Mouse (Mus musculus): ENCODE data around the gene Pold2. TPM values are rescaled to one million over a fixed set of nuclear protein-coding genes. Genes with fewer than 3 reads are reported as not detected.
"Not testable (repeated sequence)": the region's sequence is repeated elsewhere in the genome, so short reads cannot be mapped to it uniquely, and the experiment has no call there.

Pold2 gene
- total RNA-seq, 2 experiments from 2014 or later: 44.3 to 50.2 TPM

DNA sequence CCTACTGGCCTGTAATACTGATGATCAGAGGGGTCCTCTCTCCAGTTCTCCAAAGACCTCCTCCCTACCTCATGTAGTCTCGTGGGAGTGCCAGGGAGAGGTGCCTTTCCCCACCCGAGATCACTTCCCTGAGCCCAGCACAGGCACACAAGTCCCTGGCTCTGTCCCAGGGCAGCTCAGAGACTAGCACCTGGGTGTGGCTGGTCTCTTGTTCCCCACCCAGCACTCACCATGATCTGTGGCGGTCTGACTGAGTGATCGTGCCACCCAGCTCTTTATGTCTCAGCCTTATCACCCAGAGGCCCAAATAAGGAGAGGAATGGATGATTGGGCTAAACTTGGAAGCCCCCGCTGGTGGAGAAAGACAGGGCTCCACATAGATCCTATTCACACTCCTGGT lies 20.4 kb upstream of the Pold2 start, which contains the start of gene Myl7:
TSS of gene Myl7 (minus strand) at position 252 of the 400 bp plus-strand sequence.
- no peak for DNase-seq

DNA sequence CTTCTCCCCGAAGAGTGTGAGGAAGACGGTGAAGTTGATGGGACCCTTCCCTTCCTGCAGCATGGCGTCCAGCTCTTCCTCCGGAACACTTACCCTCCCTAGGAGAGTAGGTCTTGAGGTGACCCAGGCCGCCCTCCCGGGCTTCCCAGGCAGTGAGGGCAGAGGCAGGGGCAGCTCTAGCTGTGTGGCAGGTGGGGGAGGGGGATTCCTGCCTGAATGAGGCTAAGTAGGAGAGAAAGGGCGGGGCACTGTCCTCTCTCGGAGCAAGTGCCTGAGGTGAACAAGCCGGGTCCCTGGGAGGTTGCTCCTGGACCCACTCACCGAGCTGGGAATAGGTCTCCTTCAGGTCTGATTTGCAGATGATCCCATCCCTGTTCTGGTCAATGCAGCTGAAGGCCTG lies 19.7 kb upstream of the Pold2 start:
- no peak for DNase-seq

DNA sequence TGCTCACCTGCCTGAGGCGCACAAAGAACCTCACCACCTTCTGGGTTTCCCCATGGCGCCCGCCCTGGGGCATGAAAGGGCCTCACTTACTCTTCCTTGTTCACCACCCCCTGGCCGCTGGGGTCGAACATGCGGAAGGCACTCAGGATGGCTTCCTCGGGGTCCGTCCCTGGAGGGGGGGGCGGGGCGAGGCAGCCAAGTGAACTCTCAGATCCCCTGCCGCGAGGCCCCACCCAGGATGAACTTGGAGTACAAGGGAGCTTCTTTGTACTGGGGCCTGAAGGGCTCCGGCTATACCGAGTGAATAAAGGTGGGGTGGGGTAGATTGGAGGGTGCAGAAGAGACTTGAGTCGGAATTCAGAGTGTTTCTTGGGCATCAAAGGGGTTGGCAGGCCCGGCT lies 19.1 kb upstream of the Pold2 start:
- DNase-seq: no peak

DNA sequence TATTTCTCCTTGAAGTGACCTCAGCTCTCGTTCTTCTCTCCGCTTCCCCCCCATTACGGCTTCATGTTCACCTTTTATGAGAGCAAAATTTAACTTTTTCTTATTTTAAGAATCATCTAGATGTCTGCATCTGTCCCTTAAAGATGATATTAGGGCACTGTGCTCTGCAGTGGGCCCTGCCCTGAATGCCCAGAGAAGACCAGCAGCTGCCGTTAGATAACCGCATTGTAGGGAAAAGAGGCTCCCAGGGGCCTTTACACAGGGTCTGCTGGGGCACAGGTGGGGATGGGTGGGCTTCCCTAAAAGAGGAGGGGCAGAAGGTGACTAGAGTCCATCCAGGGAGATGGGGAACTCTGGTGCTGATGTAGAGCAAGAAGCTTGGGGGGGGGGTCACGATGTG lies 15.7 kb upstream of the Pold2 start:
- DNase-seq: no peak

DNA sequence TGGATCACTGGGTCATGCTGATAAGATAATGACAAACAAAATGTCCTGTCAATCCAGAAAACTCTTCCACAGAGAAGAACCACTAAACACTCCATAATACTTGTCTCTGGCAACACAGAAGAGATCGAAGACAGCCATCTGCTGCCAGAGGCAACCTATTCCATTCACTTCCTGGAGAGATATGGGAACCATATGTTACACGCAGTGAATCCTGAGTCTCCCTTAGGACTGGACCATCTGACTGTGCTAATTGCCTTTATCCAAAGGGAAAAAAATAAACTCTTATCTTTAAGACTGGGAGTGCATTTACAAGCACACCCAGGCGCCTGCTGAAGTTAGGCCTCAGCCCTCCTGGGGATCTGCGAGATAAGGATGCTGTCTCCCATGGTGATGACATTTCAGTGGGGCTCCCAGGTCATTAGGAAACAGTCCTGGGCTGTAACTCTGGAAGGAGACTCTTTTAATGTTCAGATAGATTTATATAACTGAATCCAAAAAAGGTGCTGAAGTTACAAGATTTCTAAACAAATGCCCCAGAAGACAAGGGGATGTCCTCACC lies 14.8 kb upstream of the Pold2 start:
- DNase-seq: no peak

DNA sequence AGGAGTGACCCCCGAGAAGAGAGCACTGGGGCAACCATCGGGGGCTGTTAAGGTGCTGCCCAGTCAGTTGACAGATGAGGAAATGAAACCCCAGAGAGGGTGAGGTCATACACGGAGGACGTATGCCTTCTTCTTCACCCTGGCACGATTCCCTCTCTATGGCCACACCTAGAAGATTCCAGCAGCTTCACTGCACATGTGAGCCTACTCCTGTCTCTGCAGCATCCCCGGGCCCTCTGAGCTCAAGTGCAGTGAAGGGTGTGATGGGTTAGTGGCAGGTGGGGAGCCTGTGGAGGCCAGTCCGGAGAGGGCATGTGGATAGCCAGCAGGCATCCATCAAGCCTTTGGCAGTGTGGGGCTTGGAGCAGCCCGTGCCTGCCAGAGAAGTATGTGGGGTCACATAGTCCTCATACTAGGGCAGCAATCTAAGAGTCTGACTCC lies 14.1 kb upstream of the Pold2 start:
- no peak for DNase-seq

DNA sequence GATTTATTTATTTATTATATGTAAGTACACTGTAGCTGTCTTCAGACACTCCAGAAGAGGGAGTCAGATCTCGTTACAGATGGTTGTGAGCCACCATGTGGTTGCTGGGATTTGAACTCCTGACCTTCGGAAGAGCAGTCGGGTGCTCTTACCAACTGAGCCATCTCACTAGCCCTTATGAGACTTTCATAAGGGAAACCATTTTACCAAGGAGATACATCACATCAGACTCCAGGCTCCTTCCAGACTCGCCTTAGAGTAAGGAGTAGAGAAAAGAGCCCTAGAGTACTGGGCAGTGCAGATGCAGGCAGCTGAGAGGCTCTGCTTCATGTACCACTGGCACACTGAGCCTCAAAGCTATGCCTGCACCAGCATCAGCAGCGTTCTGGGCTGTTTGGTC lies 10.5 kb upstream of the Pold2 start:
- not testable (repeated sequence) for DNase-seq

DNA sequence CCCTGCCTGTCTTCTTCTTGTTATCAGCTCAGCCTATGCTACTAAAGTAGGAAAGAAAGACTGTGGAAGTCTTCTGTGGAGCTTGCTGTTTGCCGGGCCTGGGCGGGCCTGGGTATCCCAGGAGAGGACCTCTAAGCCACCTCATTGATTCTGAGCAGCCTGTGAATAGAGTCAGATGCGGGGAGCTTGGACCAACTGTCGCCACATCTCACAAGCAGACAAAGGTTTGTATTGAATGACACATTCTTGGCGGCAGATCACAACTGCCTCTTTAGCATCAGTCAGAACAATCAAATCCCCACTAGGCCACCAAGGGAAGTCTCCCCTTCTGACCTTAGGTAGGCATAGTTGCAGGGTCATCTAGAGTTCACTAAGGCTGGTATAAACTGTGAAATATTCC lies 9.2 kb upstream of the Pold2 start:
- no peak for DNase-seq

DNA sequence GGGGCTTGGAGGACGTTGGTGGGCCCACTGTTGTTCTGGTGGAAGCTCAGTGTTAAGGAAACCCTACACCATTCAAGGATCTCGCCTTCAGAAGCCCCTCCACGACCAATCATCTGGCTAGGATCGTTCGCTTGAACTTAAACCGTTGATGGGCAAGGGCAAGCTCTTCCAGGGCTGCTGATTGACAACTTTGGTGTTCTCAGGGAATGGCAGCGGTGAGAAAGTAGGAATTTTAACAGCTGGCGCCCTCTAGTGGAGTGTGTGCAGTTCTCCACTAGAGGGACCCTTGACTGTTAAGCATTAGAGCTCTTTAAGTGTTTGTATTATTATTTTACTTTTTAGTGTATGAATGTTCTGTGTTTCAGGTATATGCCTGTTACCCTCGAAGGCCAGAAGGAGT lies 8.1 kb upstream of the Pold2 start:
- DNase-seq: peak; percentile 59 to 76

DNA sequence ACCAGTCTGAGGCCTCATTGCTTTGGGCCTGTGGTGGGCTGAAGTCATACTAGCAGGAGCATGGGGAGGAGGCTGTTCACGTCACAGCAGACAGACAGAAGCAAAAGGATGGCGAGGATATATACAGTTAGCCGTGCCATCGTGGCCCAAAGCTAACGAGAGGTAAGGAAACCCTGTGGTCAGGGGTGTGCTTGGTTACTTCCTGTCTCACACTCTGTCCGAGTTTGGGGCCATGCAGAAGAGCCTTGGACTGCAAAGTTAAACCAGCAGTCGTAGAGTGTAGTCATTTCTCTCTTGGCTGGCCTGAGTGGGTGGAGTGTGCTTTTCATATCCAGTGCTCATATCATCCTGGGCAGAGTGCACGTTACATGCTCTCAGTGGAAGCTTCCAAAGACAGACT lies 4.4 kb upstream of the Pold2 start:
- no peak for DNase-seq

DNA sequence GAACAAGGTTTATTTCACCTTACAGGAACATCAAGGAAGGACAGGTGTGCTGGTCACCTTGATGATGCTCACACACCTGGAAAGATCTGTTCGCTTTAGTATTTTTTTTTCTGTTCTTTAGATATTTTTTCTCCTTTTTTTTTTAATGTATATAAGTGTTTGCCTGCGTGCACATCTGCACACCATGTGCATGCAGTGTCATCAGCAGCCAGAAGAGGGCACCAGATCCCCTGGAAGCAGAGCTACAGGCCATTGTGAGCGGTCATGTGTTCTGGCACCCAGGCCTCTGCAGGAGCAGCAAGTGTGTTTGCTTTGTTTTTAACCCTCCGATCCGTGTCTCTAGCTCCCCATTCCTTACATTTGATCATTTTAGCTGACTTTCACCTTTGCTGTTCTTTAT lies 1.8 kb upstream of the Pold2 start:
- peak; percentile 56 to 72 for DNase-seq

DNA sequence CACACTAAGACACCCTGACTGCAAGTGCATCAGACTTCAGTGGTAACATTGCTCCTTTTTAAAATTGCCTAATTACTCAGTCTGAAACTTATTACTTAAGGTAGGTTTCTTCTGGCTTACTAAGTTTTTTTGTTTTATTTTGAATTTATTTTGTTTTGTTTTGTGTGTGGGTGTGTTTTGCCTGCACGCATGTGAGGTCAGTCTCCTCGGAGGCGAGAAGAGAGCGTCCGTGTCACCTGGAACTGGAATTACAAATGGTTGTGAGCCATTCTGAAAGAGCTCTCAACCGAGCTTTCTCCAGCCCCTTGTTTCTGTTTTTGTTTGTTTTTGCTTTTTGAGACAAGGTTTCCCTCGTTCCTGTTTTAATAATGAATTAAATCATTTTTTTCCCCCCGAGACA lies 569 bp upstream of the Pold2 start:
- no peak for DNase-seq

DNA sequence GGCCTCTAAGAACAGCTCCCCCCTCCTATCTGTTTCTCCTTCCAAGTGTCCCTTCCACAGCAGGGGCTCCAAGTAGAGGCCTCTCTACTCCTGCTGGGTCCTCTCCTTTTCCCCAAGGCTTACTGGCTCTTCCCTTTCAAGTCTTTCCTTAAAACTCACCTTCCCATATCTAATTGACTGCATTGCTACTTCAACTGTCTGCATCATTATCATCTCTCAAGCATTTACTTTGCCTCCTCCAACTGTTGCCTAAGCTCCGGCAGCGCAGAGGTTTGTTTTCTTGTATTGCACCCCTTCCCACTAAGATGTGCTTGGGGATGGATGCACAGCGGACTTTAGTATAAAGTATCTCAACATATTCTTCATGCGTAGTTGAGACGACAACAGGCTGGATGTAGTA lies 671 bp downstream of the Pold2 start:
- no peak for DNase-seq

DNA sequence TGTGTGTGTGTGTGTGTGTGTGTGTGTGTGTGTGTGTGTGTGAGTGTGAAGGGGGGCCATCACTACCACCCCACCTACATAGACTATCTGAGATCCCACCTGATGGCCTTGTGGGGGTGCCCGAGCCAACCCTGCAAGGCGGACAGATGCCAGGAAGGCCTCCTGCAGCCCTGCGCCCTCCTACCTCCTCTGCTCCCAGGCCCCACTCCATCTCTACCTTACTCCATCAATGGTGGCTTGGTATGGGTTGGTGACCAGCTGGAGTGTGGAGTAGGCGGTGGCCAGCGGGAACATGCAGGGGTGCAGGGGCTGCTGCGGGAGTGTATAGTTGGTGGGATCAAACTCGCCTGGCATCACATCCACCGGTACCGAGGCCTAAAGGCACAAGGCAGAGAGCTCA lies 4.9 kb downstream of the Pold2 start:
- DNase-seq: no peak

DNA sequence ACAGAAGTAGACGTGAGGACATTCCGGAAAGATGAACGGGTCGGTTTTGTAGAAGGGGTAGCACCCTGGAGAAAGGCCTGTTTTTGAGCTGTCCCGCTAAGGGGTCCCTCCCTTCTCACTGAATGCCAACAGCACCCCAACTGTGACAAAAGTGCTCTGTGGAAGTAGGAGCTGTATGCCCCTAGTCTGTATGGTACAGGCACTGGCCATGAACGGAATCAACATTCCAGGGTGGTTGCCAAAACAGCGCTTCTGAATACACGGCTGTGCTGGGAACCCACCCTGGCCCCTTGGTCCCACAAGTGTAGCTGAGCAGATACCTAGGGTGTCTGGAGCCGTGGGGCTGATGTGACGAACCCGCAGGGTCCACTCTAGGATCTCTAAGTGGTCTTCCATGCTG lies 5.4 kb downstream of the Pold2 start:
- DNase-seq: no peak

DNA sequence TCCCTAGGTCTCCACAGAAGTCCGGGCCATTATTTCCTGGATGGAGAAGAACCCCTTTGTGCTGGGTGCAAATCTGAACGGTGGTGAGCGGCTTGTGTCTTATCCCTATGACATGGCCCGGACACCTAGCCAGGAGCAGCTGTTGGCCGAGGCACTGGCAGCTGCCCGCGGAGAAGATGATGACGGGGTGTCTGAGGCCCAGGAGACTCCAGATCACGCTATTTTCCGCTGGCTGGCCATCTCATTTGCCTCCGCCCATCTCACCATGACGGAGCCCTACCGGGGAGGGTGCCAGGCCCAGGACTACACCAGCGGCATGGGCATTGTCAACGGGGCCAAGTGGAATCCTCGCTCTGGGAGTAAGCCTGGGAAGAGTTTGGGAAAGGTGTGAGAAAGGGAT lies 8.0 kb downstream of the Pold2 start:
- DNase-seq: no peak

DNA sequence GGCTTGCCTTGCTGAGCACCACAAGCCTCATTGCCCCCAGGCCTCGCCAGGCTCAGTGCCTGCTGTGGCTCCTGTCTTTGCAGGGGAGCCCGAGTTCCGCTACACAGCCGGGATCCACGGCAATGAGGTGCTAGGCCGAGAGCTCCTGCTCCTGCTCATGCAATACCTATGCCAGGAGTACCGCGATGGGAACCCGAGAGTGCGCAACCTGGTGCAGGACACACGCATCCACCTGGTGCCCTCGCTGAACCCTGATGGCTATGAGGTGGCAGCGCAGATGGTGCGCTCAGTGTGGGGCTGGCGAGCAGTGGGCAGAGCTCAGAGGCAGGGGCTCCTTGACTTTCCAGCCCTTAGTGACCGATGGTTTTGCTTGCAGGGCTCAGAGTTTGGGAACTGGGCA lies 8.8 kb downstream of the Pold2 start:
- no peak for DNase-seq

DNA sequence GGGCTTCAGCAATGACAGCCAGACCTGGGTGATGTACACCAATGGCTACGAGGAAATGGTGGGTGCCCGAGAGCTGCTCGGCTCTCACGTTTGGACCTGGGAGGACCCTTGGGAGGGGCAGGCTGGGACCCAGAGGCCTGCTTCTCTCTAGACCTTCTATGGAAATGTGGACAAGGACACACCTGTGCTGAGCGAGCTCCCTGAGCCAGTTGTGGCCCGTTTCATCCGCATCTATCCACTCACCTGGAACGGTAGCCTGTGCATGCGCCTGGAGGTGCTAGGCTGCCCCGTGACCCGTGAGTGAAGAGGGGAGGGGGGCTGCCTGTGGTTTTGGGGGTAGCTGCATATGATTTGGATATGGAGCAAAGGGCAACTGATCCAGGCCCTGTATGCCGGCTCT lies 9.8 kb downstream of the Pold2 start:
- no peak for DNase-seq

DNA sequence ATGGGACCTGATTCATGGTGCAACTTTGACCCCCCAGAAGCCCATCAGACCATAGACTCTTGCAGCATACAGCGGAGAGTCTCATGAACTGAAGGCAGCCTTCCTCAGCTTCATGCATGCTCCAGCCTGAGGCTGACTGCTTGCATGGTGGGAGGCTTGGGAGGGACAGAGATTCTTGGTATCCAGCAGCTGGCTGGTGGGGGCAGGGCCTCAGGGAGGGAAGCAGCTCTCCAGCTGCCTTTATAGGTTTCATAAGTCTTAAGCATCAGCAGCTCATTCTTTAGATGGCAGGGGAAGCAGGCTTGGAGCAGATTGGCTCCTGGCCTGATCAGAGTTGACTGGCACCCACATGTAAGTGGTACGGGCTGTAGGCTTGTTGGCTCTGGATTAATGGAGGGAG lies 10.9 kb downstream of the Pold2 start:
- no peak for DNase-seq

DNA sequence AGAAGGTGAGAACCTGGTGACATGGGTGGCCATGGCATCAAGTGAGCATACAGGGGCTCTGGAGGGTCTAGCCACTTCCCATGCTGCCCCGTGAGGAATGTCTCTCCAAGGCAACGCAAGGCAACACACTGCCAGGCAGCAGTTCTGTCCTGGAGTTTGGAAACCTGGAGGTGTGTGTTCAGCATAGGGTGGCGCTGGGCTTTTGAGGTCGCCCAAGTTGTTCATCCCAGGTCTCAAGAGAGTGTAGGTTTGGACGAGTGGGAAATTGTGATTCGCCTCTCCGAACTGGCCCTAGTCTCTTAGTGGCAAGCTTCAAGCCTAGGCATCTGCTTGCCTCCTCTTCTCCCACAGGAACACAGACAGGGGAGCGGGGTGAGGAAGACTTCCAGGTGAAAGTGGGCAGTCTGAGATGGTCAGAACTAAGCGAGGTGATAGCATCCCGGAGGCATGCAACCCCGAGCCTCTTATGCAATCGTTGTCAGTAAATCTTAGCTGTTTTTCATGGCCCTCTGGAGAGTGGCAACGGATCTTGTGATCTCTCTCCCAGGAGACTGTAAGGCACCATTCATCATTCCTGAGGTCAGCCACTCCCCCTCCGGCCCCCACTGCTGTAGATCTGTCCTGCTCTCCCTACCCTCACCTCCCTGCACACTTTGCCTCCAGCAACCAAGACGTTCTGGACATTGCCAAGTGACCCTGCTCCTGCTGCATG lies 15.5 kb downstream of the Pold2 start:
- DNase-seq: peak; percentile 87 to 90

DNA sequence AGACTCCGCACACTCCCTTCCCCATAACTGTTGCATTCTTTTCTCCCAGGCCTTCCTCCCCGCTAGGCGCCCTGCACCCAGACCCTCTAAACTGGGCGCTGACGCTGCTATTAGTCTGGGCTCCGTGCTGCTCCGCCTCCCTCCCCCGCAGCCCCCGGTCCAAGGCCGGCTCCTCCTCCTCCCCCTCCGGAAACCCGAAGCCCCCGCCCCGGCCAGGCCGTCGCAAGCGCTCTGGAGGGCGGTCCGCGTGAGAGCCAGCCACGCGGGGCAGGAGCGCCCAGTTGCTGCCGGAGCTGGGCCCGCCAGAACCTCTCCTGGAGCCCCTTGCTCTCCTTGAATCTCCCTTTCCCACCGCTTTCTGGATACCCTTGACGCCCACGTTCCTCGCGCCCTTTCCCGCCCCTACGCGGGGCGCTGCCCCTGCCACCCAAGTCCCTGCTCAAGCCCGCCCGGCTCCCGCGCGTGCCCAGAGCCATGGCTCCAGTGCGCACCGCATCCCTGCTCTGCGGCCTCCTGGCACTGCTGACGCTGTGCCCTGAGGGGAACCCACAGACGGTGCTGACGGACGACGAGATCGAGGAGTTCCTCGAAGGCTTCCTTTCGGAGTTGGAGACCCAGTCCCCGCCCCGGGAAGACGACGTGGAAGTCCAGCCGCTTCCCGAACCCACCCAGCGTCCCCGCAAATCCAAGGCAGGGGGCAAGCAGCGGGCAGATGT lies 16.3 kb downstream of the Pold2 start, which contains the start of gene Aebp1:
TSS of gene Aebp1 (plus strand) at position 270 of the 716 bp plus-strand sequence.
- DNase-seq: peak; percentile 92 to 94

DNA sequence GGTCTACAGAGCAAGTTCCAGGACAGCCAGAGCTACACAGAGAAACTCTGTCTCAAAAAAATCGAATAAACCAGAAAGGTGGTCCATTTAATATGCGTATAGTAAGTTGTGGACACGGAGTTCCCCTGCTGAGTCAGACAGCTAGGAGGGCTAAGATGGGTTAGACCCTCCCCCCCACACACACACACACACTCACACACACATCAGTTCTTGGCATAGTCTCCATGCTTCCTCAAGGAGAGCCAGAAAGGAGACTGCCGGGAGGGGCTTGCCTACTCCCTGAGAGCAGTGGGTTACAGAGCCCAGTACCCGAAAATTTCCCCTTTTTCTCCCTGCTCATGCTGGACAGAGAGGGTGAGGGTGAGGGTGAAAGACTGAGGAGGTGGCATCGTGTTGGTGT lies 17.5 kb downstream of the Pold2 start:
- no peak for DNase-seq

DNA sequence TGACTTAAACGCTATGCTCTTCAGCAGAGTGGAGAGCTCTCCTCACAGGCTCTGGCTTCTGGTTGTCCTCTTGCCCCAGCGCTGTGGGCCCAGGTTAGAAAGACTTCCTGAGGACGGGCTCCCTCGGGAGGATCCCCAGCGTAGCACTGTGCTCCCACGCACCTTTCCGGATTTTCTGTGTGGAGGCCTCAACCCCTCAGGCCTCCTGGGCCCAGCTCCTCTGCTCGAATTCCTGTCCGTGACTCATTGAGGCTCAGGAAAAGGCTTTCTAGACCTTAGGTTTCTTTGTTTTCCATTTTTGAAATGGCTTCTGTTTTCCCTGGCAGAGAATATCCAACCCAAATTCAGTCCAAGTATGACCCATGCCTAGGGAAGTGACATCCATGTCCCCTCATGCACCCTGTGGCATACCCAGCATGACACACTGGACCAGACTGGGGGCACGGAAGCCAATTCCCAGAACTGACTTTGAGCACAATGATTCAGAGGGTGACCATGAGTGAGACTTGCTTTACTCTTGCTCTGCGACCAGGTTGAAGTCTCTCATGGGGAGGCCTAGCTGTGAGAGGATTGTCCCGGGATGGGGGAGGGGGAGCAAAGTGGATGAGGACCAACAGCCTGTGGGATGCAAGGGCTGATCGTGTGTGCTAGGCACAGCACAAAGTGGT lies 18.1 kb downstream of the Pold2 start:
- DNase-seq: peak in 1 of 2 experiments; percentile 28
